Mouse (Mus musculus) common myeloid progenitor, adult 5-6 weeks (primary cell): ENCODE results near the gene Plau. TPM values are rescaled to one million over a fixed set of nuclear protein-coding genes. Genes with fewer than 3 reads are reported as not detected.
A peak's percentile ranks its signal among the peaks of the same experiment; 100 is the strongest.

Experiments used
- ATAC-seq: replicated peaks from 2 replicates; pipeline ENCODE4 v1.8.0; 2016; ENCODE audit warnings: low read depth, mild to moderate bottlenecking, moderate TSS enrichment, inconsistent platforms; ENCODE audit not compliant: poor library complexity, severe bottlenecking
- total RNA-seq: library from RNA; stranded (forward); fragments of 200-1000, 187-1606 nt; gene quantifications from 2 replicates; pipeline ENCODE4 v1.2.3, GENCODE M21; 2017

Gene Plau
- total RNA-seq, 1 experiment from 2014 or later, result 1.6 TPM

- ATAC-seq, result peak; percentile 30
Observed at GRCm38 (mm10) chr14:20884691-20885090, 48.2 kb downstream of the Plau start.

- ATAC-seq, result peak; percentile 90
Observed at GRCm38 (mm10) chr14:20885091-20885888, 48.8 kb downstream of the Plau start.

GRCm38 (mm10) chr14:20886266-20886665 is 49.8 kb downstream of the Plau start:
- peak; percentile 31; the same call in 1 of the 2 replicates for ATAC-seq

- ATAC-seq, result no peak
Observed at GRCm38 (mm10) chr14:20887541-20888085, 51.2 kb downstream of the Plau start.

- peak; percentile 71 for ATAC-seq
Observed at GRCm38 (mm10) chr14:20891941-20892402, 55.5 kb downstream of the Plau start.

Other genes with a start within 250 kb of the Plau start
- 8.3 and 8.6 TPM in 2 replicates for gene Usp54, start 195.6 kb upstream of the Plau start, total RNA-seq
- gene Myoz1, start 180.1 kb upstream of the Plau start, total RNA-seq, result not detected in 2 replicates
- 0.23 TPM in 1 of 2 replicates, not detected in the other for gene Synpo2l, start 168.3 kb upstream of the Plau start, total RNA-seq
- gene Sec24c, start 162.4 kb upstream of the Plau start, total RNA-seq, result 75.4 and 87.3 TPM in 2 replicates
- 6.2 and 9.5 TPM in 2 replicates for gene Fut11, start 141.7 kb upstream of the Plau start, total RNA-seq
- 100 and 114 TPM in 2 replicates for gene Chchd1, start 133.7 kb upstream of the Plau start, total RNA-seq
- 7.9 and 17.6 TPM in 2 replicates for gene Zswim8, start 129.1 kb upstream of the Plau start, total RNA-seq
- 11.6 and 13.4 TPM in 2 replicates for gene Ndst2, start 102.1 kb upstream of the Plau start, total RNA-seq
- 46.7 and 57.4 TPM in 2 replicates for gene Camk2g, start 42.6 kb upstream of the Plau start, total RNA-seq
- 38.3 and 46.9 TPM in 2 replicates for gene Vcl, start 92.7 kb downstream of the Plau start, total RNA-seq
- 52.1 and 64.5 TPM in 2 replicates for gene Ap3m1, start 215.8 kb downstream of the Plau start, total RNA-seq
- 90.6 and 197 TPM in 2 replicates for gene Adk, start 215.9 kb downstream of the Plau start, total RNA-seq